Mouse (Mus musculus): ENCODE measurements around the gene Rasgrp4.
"Not testable (repeated sequence)": the region's sequence is repeated elsewhere in the genome, so short reads cannot be mapped to it uniquely, and the experiment has no call there.

The Rasgrp4 gene

GRCm38 (mm10) chr7:29178106-29178505 is 43.5 kb downstream of the Rasgrp4 start:
- DNase-seq (ENCODE audit: low spot score in 2 of 2) = no peak

GRCm38 (mm10) chr7:29179323-29179722 is 44.7 kb downstream of the Rasgrp4 start:
- DNase-seq (ENCODE audit: low spot score in 2 of 2) = no peak

GRCm38 (mm10) chr7:29180077-29180853 is 45.6 kb downstream of the Rasgrp4 start, which contains the start of gene Psmd8:
Psmd8 (minus strand) TSS chr7:29180701.
- peak; percentile 95 to 97 for DNase-seq (ENCODE audit: low spot score in 2 of 2)

- DNase-seq (ENCODE audit: low spot score in 2 of 2) = no peak
Observed at GRCm38 (mm10) chr7:29180854-29181236, 46.2 kb downstream of the Rasgrp4 start.

- not testable (repeated sequence) for DNase-seq (ENCODE audit: low spot score in 2 of 2)
Observed at GRCm38 (mm10) chr7:29181323-29181722, 46.7 kb downstream of the Rasgrp4 start.

- DNase-seq (ENCODE audit: low spot score in 2 of 2) = not testable (repeated sequence)
Observed at GRCm38 (mm10) chr7:29194230-29194629, 59.6 kb downstream of the Rasgrp4 start.

- no peak for DNase-seq (ENCODE audit: low spot score in 2 of 2)
Observed at GRCm38 (mm10) chr7:29202577-29202976, 67.9 kb downstream of the Rasgrp4 start.
